In genomic region chr2:150959521-150959920, GRCm38 (mm10) we compare ENCODE assay signal across 18 mouse cellular contexts. TPM values are rescaled to one million over a fixed set of nuclear protein-coding genes. Genes with fewer than 3 reads are reported as not detected.
A peak's percentile ranks its signal among the peaks of the same experiment; 100 is the strongest.
DNase-seq lines count a peak whose midpoint lies in the region; ATAC-seq and TF ChIP-seq lines count a peak whose summit lies in the region.
"Had no signal": no experiment of that assay in that cellular context is flagged by ENCODE, and none has a peak within 500 bp of the region (broad histone marks: within the 10 kb centered on the region; RNA-seq: fewer than 3 reads in every experiment).

No protein-coding gene starts in this region.

- peak overlapping the region; percentile 50; the same call in 1 of the 2 replicates for H3K27ac ChIP-seq in left cerebral cortex, adult 2 months
- no peak overlapping the region for H3K27ac ChIP-seq in forebrain, embryonic 13.5 days
- H3K27ac ChIP-seq in intestine, embryonic 16.5 days (ENCODE audit: low read length), result no peak overlapping the region
- H3K27ac ChIP-seq: heart, embryonic 13.5 days; kidney, embryonic 15.5 days; lung, embryonic 15.5 days; midbrain, embryonic 15.5 days had no signal

- TF ChIP-seq CTCF in left cerebral cortex, adult 2 months (IDR thresholded peaks at IDR 0.05), result no peak

- H3K4me2 ChIP-seq in forebrain, embryonic 13.5 days, result no peak overlapping the region
- H3K4me2 ChIP-seq in intestine, embryonic 16.5 days (ENCODE audit: low read depth, low read length), result no peak overlapping the region
- H3K4me2 ChIP-seq: heart, embryonic 13.5 days; kidney, embryonic 15.5 days; liver, embryonic 11.5 days; lung, embryonic 15.5 days; midbrain, embryonic 15.5 days had no signal

- no peaks in the 10 kb centered on the region for H3K27me3 ChIP-seq in forebrain, embryonic 13.5 days
- H3K27me3 ChIP-seq in intestine, embryonic 16.5 days (replicated peaks; ENCODE audit: control insufficient read depth, insufficient read depth, low read length), result no peaks in the 10 kb centered on the region
- H3K27me3 ChIP-seq: heart, embryonic 13.5 days; kidney, embryonic 15.5 days; lung, embryonic 15.5 days; midbrain, embryonic 15.5 days had no signal

- H3K9me3 ChIP-seq in forebrain, embryonic 13.5 days (replicated peaks), result no peaks in the 10 kb centered on the region
- no peaks in the 10 kb centered on the region for H3K9me3 ChIP-seq in intestine, embryonic 16.5 days (ENCODE audit: control insufficient read depth, low read length)
- H3K9me3 ChIP-seq: heart, embryonic 13.5 days; kidney, embryonic 15.5 days; lung, embryonic 15.5 days; midbrain, embryonic 15.5 days had no signal

- peaks cover 87% of the 10 kb centered on the region for H3K36me3 ChIP-seq in forebrain, embryonic 13.5 days (ENCODE audit: poor library complexity, severe bottlenecking)
- H3K36me3 ChIP-seq in intestine, embryonic 16.5 days (ENCODE audit: control insufficient read depth, insufficient read depth, low read length), result no peaks in the 10 kb centered on the region
- H3K36me3 ChIP-seq: midbrain, embryonic 15.5 days had no signal

- DNase-seq in adrenal gland, postnatal 36 days, result peak; percentile 28 to 35
- no peak for DNase-seq in adrenal gland, postnatal 10 days
- peak; percentile 29 for DNase-seq in right cerebral cortex, postnatal 25 days
- no peak for DNase-seq in right cerebral cortex, postnatal 4 days
- DNase-seq in left cerebral cortex, adult 2 months (ENCODE audit: extremely low spot score in 1 of 2, low spot score in 2 of 2), result peak in 1 of 2 experiments; percentile 35
- no peak for DNase-seq in urinary bladder, postnatal 14 days (ENCODE audit: low spot score)
- DNase-seq: B cell, adult 2 months; cerebellum, postnatal 14 days; heart, postnatal 4 days had no signal

- intact Hi-C loops in left cerebral cortex, adult 2 months (cut with DNase I), result no loop called here

- ATAC-seq in forebrain, embryonic 13.5 days, result no peak
- no peak for ATAC-seq in intestine, embryonic 16.5 days
- ATAC-seq: forebrain, embryonic 16.5 days; midbrain, embryonic 15.5 days had no signal

- no peak overlapping the region for H3K9ac ChIP-seq in forebrain, embryonic 13.5 days
- H3K9ac ChIP-seq in intestine, embryonic 16.5 days (ENCODE audit: low read depth, low read length), result no peak overlapping the region
- H3K9ac ChIP-seq: heart, embryonic 13.5 days; kidney, embryonic 15.5 days; lung, embryonic 15.5 days; midbrain, embryonic 15.5 days had no signal

- WGBS in forebrain, embryonic 13.5 days, result 91% methylated on average over 10 of the region's 10 CpGs
- 85% methylated on average over 10 of the region's 10 CpGs for WGBS in intestine, embryonic 16.5 days

- H3K4me3 ChIP-seq in left cerebral cortex, adult 2 months, result no peak overlapping the region
- no peak overlapping the region for H3K4me3 ChIP-seq in forebrain, embryonic 13.5 days
- H3K4me3 ChIP-seq in intestine, embryonic 16.5 days (ENCODE audit: low read length), result no peak overlapping the region
- H3K4me3 ChIP-seq: erythroblast, embryonic 14.5 days; heart, embryonic 13.5 days; kidney, embryonic 15.5 days; lung, embryonic 15.5 days; midbrain, embryonic 15.5 days had no signal

- no peaks in the 10 kb centered on the region for H3K4me1 ChIP-seq in forebrain, embryonic 13.5 days
- H3K4me1 ChIP-seq in intestine, embryonic 16.5 days (ENCODE audit: control insufficient read depth, insufficient read depth, low read length), result no peaks in the 10 kb centered on the region
- H3K4me1 ChIP-seq: kidney, embryonic 15.5 days; lung, embryonic 15.5 days; midbrain, embryonic 15.5 days had no signal

RNA-seq across cellular contexts. Expression of gene Gins1, which starts 54.3 kb away (rescaled TPM):
- total RNA-seq in adrenal gland, postnatal 36 days (2021), result 1 to 10 TPM; 3.5 to 3.9 TPM
- 10 to 100 TPM in 1 of 2 experiments, 1 to 10 TPM in 1; 5.8 to 10.8 TPM for total RNA-seq in adrenal gland, postnatal 10 days (2021)
- 1 to 10 TPM in 1 of 2 experiments, under 1 TPM in 1; 0.65 to 1.6 TPM for total RNA-seq in left cerebral cortex, adult 2 months (2021)
- 56.2 and 62.7 TPM in 2 replicates for polyA plus RNA-seq in forebrain, embryonic 13.5 days (2015; fragmentation: Nextera tagmentation; extraction: Ambion mirVana)
- 20.4 and 26.4 TPM in 2 replicates for polyA plus RNA-seq in intestine, embryonic 16.5 days (2015; fragmentation: Nextera tagmentation; extraction: Ambion mirVana)

RNA-seq across cellular contexts. Expression of gene Abhd12, which starts 55.0 kb away (rescaled TPM):
- 10 to 100 TPM; 67.0 to 72.7 TPM for total RNA-seq in adrenal gland, postnatal 36 days (2021)
- 10 to 100 TPM; 55.6 to 58.2 TPM for total RNA-seq in adrenal gland, postnatal 10 days (2021)
- 100 to 1,000 TPM; 298 to 305 TPM for total RNA-seq in left cerebral cortex, adult 2 months (2021)
- 65.8 and 77.6 TPM in 2 replicates for polyA plus RNA-seq in forebrain, embryonic 13.5 days (2015; fragmentation: Nextera tagmentation; extraction: Ambion mirVana)
- polyA plus RNA-seq in intestine, embryonic 16.5 days (2015; fragmentation: Nextera tagmentation; extraction: Ambion mirVana), result 49.7 and 52.1 TPM in 2 replicates

Comparison
In these comparisons a context has a peak if more than half of its experiments do, and no peak if none do; other contexts are left out.
1. DNase-seq: peak in adrenal gland, postnatal 36 days (2 of 2) and right cerebral cortex, postnatal 25 days (single experiment); none in adrenal gland, postnatal 10 days (single experiment), right cerebral cortex, postnatal 4 days (single experiment) and urinary bladder, postnatal 14 days (single experiment).
2. RNA of gene Abhd12, which starts 55.0 kb away (total RNA-seq): 298 to 305 TPM in left cerebral cortex, adult 2 months; 67.0 to 72.7 TPM in adrenal gland, postnatal 36 days and 55.6 to 58.2 TPM in adrenal gland, postnatal 10 days; every median in the first group is over 4 times any median in the second.